Mouse (Mus musculus) CD8-positive naive resting alpha-beta T cell, adult 57 days (primary cell): Measurements from ENCODE around the gene Nr1h3. TPM values are rescaled to one million over a fixed set of nuclear protein-coding genes. Genes with fewer than 3 reads are reported as not detected.

Source experiments
- total RNA-seq: library from RNA; stranded (reverse); gene quantifications from one replicate; pipeline ENCODE4 v1.2.4, GENCODE M21; 2023

The Nr1h3 gene
- total RNA-seq = 2.5 TPM

GRCm38 (mm10) chr2:91202222-91202971 is at the start of gene Nr1h3, which contains the start of gene Acp2:
Gene Nr1h3, minus strand, starts transcription at chr2:91202834.
Gene Acp2, plus strand, starts transcription at chr2:91202885.

DNA sequence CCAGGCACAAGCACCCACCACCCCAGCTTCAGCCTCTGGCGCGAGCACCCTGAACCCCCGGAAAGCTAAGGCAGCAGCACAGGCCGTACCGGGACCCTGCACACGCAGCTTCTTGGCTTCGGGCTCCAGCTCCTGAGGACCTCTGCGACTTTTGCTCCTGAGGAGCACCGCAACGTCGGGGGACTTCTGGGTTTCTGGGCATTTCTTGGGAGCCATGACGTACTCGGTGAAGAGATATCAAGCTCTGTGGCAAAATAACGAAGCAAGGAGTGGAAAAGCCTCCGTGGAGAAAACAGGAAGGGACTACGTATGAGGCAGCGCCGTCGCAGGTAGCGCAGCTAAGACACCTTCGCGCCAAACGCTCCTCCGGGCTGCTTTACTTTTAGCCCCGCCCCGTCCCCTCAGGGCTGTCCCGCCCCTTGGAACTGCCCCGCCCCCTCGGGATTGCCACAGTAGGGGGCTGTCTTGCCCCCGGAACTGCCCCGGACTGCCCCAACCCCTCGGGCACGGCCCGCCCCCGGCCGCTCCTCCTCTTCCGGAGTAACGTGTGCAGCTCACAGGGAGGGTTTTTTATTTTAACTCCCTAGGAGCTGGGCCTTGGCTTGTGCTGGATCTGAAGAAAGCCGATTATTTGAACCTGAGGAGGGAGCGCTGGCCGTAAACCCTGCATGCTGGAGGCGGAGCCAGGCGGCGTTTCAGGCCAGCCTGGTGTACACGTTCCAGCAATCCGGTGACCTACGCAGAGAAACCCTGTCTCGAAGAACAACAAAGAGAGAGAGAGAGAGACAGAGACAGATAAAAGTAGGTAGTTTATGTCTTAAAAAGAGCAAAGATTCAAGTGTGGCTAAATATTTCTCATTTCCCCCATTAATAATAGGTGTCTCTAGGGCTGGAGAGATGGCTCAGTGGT is 34.2 kb upstream of the Nr1h3 start, which contains the start of gene Ddb2:
Gene Ddb2, minus strand, starts transcription at position 382 of the 910 bp plus-strand sequence.

GRCm38 (mm10) chr2:91183711-91184405 is 18.8 kb downstream of the Nr1h3 start, which contains the start of gene Madd:
Gene Madd, minus strand, starts transcription at chr2:91183837.

Other genes starting within 250 kb of the Nr1h3 start
- gene Rapsn, start 167.2 kb downstream of the Nr1h3 start, total RNA-seq = 0.86 TPM
- gene Psmc3, start 148.8 kb downstream of the Nr1h3 start, total RNA-seq = 113 TPM
- gene Slc39a13, start 132.4 kb downstream of the Nr1h3 start, total RNA-seq = 17.9 TPM
- 8.5 TPM for gene Spi1, start 120.4 kb downstream of the Nr1h3 start, total RNA-seq
- gene Mybpc3, start 84.7 kb downstream of the Nr1h3 start, total RNA-seq = not detected
- gene Madd, start 19.0 kb downstream of the Nr1h3 start, total RNA-seq = 263 TPM
- gene Acp2, start 51 bp upstream of the Nr1h3 start, total RNA-seq = 6.4 TPM
- 67.6 TPM for gene Ddb2, start 34.1 kb upstream of the Nr1h3 start, total RNA-seq
- gene Pacsin3, start 53.1 kb upstream of the Nr1h3 start, total RNA-seq = 1.2 TPM
- 115 TPM for gene Arfgap2, start 62.1 kb upstream of the Nr1h3 start, total RNA-seq
- 6.8 TPM for gene 1110051M20Rik, start 241.9 kb upstream of the Nr1h3 start, total RNA-seq